Mouse (Mus musculus): Measurements from ENCODE around the gene Nmur1. TPM values are rescaled to one million over a fixed set of nuclear protein-coding genes. Genes with fewer than 3 reads are reported as not detected.

Gene Nmur1
- polyA plus RNA-seq, 1 experiment from 2014 or later = 0.61 TPM

- Histone ChIP-seq H3K27me3 (replicated peaks) (no peaks in the 10 kb centered on the region), H3K9me3 (no peaks in the 10 kb centered on the region)
- 86% methylated on average over 8 of the region's 8 CpGs for WGBS
Measured at GRCm38 (mm10) chr1:86397621-86398020, 28.4 kb downstream of the Nmur1 start.

GRCm38 (mm10) chr1:86395897-86396296 is 30.1 kb downstream of the Nmur1 start:
- no peak overlapping the region for H3K4me2 ChIP-seq
- H3K4me1 ChIP-seq = no peaks in the 10 kb centered on the region
- H3K4me3 ChIP-seq = no peak overlapping the region
- H3K27ac ChIP-seq = no peak overlapping the region
- WGBS = 71% methylated on average over 7 of the region's 7 CpGs
- no peaks in the 10 kb centered on the region for H3K36me3 ChIP-seq (replicated peaks)
- H3K27me3 ChIP-seq (replicated peaks) = no peaks in the 10 kb centered on the region
- H3K9ac ChIP-seq = no peak overlapping the region
- H3K9me3 ChIP-seq = no peaks in the 10 kb centered on the region
- no peak for ATAC-seq (replicated peaks)

More at GRCm38 (mm10) chr1:86397621-86398020, 28.4 kb downstream of the Nmur1 start:
- Histone ChIP-seq H3K27ac (no peak overlapping the region), H3K36me3 (replicated peaks) (no peaks in the 10 kb centered on the region), H3K9ac (no peak overlapping the region), H3K4me1 (no peaks in the 10 kb centered on the region), H3K4me2 (no peak overlapping the region), H3K4me3 (no peak overlapping the region)
- no peak for ATAC-seq (replicated peaks)

- 82% methylated on average over 3 of the region's 3 CpGs for WGBS
- ATAC-seq (replicated peaks) = no peak
- Histone ChIP-seq H3K27ac (no peak overlapping the region), H3K4me3 (no peak overlapping the region), H3K9me3 (no peaks in the 10 kb centered on the region), H3K4me2 (no peak overlapping the region), H3K27me3 (replicated peaks) (no peaks in the 10 kb centered on the region), H3K9ac (no peak overlapping the region), H3K4me1 (peaks cover 1% of the 10 kb centered on the region; the same call in 1 of the 2 replicates), H3K36me3 (replicated peaks) (no peaks in the 10 kb centered on the region)
Measured at GRCm38 (mm10) chr1:86394246-86394645, 31.8 kb downstream of the Nmur1 start.

- 94% methylated on average over 3 of the region's 3 CpGs for WGBS
Measured at GRCm38 (mm10) chr1:86393219-86393618, 32.8 kb downstream of the Nmur1 start.

GRCm38 (mm10) chr1:86391425-86391824 is 34.6 kb downstream of the Nmur1 start:
- WGBS = 71% methylated on average over 2 of the region's 2 CpGs
- H3K9ac ChIP-seq = no peak overlapping the region
- ATAC-seq (replicated peaks) = no peak
- no peak overlapping the region for H3K4me2 ChIP-seq
- no peaks in the 10 kb centered on the region for H3K36me3 ChIP-seq (replicated peaks)
- no peak overlapping the region for H3K27ac ChIP-seq
- H3K27me3 ChIP-seq (replicated peaks) = no peaks in the 10 kb centered on the region
- no peak overlapping the region for H3K4me3 ChIP-seq
- peaks cover 3% of the 10 kb centered on the region; the same call in 1 of the 2 replicates for H3K4me1 ChIP-seq
- H3K9me3 ChIP-seq = no peaks in the 10 kb centered on the region

More at GRCm38 (mm10) chr1:86393219-86393618, 32.8 kb downstream of the Nmur1 start:
- Histone ChIP-seq H3K4me2 (no peak overlapping the region), H3K4me3 (no peak overlapping the region), H3K9me3 (no peaks in the 10 kb centered on the region), H3K27me3 (replicated peaks) (no peaks in the 10 kb centered on the region), H3K4me1 (peaks cover 3% of the 10 kb centered on the region; the same call in 1 of the 2 replicates), H3K9ac (no peak overlapping the region), H3K27ac (no peak overlapping the region), H3K36me3 (replicated peaks) (no peaks in the 10 kb centered on the region)
- no peak for ATAC-seq (replicated peaks)

- H3K4me3 ChIP-seq = no peak overlapping the region
- 5% methylated on average over 11 of the region's 11 CpGs for WGBS
- no peak overlapping the region; the same call in 1 of the 2 replicates for H3K9ac ChIP-seq
- no peaks in the 10 kb centered on the region for H3K27me3 ChIP-seq (replicated peaks)
- no peak overlapping the region for H3K4me2 ChIP-seq
- H3K4me1 ChIP-seq = peaks cover 3% of the 10 kb centered on the region; the same call in 1 of the 2 replicates
- no peaks in the 10 kb centered on the region for H3K9me3 ChIP-seq
- no peaks in the 10 kb centered on the region for H3K36me3 ChIP-seq (replicated peaks)
- H3K27ac ChIP-seq = no peak overlapping the region
- peak; percentile 50; the same call in 1 of the 2 replicates for ATAC-seq (replicated peaks)
Measured at GRCm38 (mm10) chr1:86389230-86389629, 36.8 kb downstream of the Nmur1 start.

GRCm38 (mm10) chr1:86381027-86381426 is 45.0 kb downstream of the Nmur1 start:
- no peak overlapping the region for H3K4me2 ChIP-seq
- no peak for ATAC-seq (replicated peaks)
- H3K9ac ChIP-seq = no peak overlapping the region
- 31% methylated on average over 13 of the region's 13 CpGs for WGBS
- H3K27me3 ChIP-seq (replicated peaks) = no peaks in the 10 kb centered on the region
- no peaks in the 10 kb centered on the region for H3K9me3 ChIP-seq
- peaks cover 2% of the 10 kb centered on the region; the same call in 1 of the 2 replicates for H3K4me1 ChIP-seq
- H3K27ac ChIP-seq = no peak overlapping the region
- no peaks in the 10 kb centered on the region for H3K36me3 ChIP-seq (replicated peaks)
- H3K4me3 ChIP-seq = no peak overlapping the region

GRCm38 (mm10) chr1:86379161-86379569 is 46.9 kb downstream of the Nmur1 start:
- H3K36me3 ChIP-seq (replicated peaks) = no peaks in the 10 kb centered on the region

GRCm38 (mm10) chr1:86378662-86379061 is 47.4 kb downstream of the Nmur1 start:
- Histone ChIP-seq H3K4me2 (no peak overlapping the region), H3K4me1 (peaks cover 2% of the 10 kb centered on the region; the same call in 1 of the 2 replicates), H3K36me3 (replicated peaks) (no peaks in the 10 kb centered on the region), H3K9ac (no peak overlapping the region), H3K27ac (no peak overlapping the region), H3K4me3 (no peak overlapping the region), H3K9me3 (no peaks in the 10 kb centered on the region), H3K27me3 (replicated peaks) (no peaks in the 10 kb centered on the region)
- ATAC-seq (replicated peaks) = no peak
- WGBS = 78% methylated on average over 5 of the region's 6 CpGs

More at GRCm38 (mm10) chr1:86379161-86379569, 46.9 kb downstream of the Nmur1 start:
- no peak overlapping the region for H3K9ac ChIP-seq
- no peak overlapping the region for H3K27ac ChIP-seq
- 80% methylated on average over 9 of the region's 9 CpGs for WGBS
- peaks cover 2% of the 10 kb centered on the region; the same call in 1 of the 2 replicates for H3K4me1 ChIP-seq
- H3K4me3 ChIP-seq = no peak overlapping the region
- no peak overlapping the region for H3K4me2 ChIP-seq
- ATAC-seq (replicated peaks) = no peak
- no peaks in the 10 kb centered on the region for H3K9me3 ChIP-seq
- no peaks in the 10 kb centered on the region for H3K27me3 ChIP-seq (replicated peaks)

- ATAC-seq (replicated peaks) = no peak
- H3K27ac ChIP-seq = no peak overlapping the region
Measured at GRCm38 (mm10) chr1:86376354-86376753, 49.7 kb downstream of the Nmur1 start.

GRCm38 (mm10) chr1:86371997-86372396 is 54.0 kb downstream of the Nmur1 start:
- H3K27me3 ChIP-seq (replicated peaks) = no peaks in the 10 kb centered on the region
- WGBS = 48% methylated on average over 10 of the region's 10 CpGs
- H3K9ac ChIP-seq = no peak overlapping the region
- no peaks in the 10 kb centered on the region for H3K9me3 ChIP-seq
- ATAC-seq (replicated peaks) = no peak; the same call in 1 of the 2 replicates
- H3K4me2 ChIP-seq = no peak overlapping the region
- H3K4me1 ChIP-seq = no peaks in the 10 kb centered on the region
- no peaks in the 10 kb centered on the region for H3K36me3 ChIP-seq (replicated peaks)
- no peak overlapping the region for H3K27ac ChIP-seq
- no peak overlapping the region for H3K4me3 ChIP-seq

More at GRCm38 (mm10) chr1:86376354-86376753, 49.7 kb downstream of the Nmur1 start:
- no peaks in the 10 kb centered on the region for H3K36me3 ChIP-seq (replicated peaks)
- H3K27me3 ChIP-seq (replicated peaks) = no peaks in the 10 kb centered on the region
- WGBS = 81% methylated on average over 5 of the region's 5 CpGs
- H3K4me2 ChIP-seq = no peak overlapping the region
- no peak overlapping the region for H3K9ac ChIP-seq
- H3K9me3 ChIP-seq = no peaks in the 10 kb centered on the region
- H3K4me1 ChIP-seq = peaks cover 2% of the 10 kb centered on the region; the same call in 1 of the 2 replicates
- H3K4me3 ChIP-seq = no peak overlapping the region

GRCm38 (mm10) chr1:86368086-86368485 is 57.9 kb downstream of the Nmur1 start:
- ATAC-seq (replicated peaks) = no peak
- WGBS = 80% methylated on average over 4 of the region's 4 CpGs
- Histone ChIP-seq H3K36me3 (replicated peaks) (no peaks in the 10 kb centered on the region), H3K9me3 (no peaks in the 10 kb centered on the region), H3K27ac (no peak overlapping the region), H3K4me3 (no peak overlapping the region), H3K4me1 (no peaks in the 10 kb centered on the region), H3K9ac (no peak overlapping the region), H3K4me2 (no peak overlapping the region), H3K27me3 (replicated peaks) (no peaks in the 10 kb centered on the region)

GRCm38 (mm10) chr1:86363671-86364070 is 62.4 kb downstream of the Nmur1 start:
- H3K9ac ChIP-seq = no peak overlapping the region
- no peak overlapping the region for H3K27ac ChIP-seq
- no peak overlapping the region for H3K4me2 ChIP-seq
- WGBS = 12% methylated on average over 6 of the region's 6 CpGs
- H3K9me3 ChIP-seq = no peaks in the 10 kb centered on the region
- H3K4me1 ChIP-seq = peaks cover 15% of the 10 kb centered on the region
- no peaks in the 10 kb centered on the region for H3K27me3 ChIP-seq (replicated peaks)
- H3K36me3 ChIP-seq (replicated peaks) = no peaks in the 10 kb centered on the region
- no peak for ATAC-seq (replicated peaks)
- no peak overlapping the region for H3K4me3 ChIP-seq

Data from midbrain, embryonic 15.5 days (tissue).